Mouse (Mus musculus) B cell, adult 67 days (primary cell): ENCODE results near the gene Cnpy1. TPM values are rescaled to one million over a fixed set of nuclear protein-coding genes. Genes with fewer than 3 reads are reported as not detected.

Experiments used
- total RNA-seq, 2 experiments: library from RNA; stranded (reverse); gene quantifications; 4 replicates each; pipeline ENCODE4 v1.2.4; 2023

The Cnpy1 gene
- not detected for total RNA-seq

GRCm38 (mm10) chr5:28245574-28245973 lies at the start of gene Cnpy1:
Gene Cnpy1 (minus strand): TSS chr5:28245806.

GRCm38 (mm10) chr5:28165358-28166255 lies 80.0 kb downstream of the Cnpy1 start, which contains the start of gene En2:
Gene En2 (plus strand): TSS chr5:28165694.

Other genes starting within 250 kb of the Cnpy1 start
- gene Insig1, start 174.4 kb downstream of the Cnpy1 start, total RNA-seq: 10 to 100 TPM; 76.0 to 90.7 TPM
- gene En2, start 80.1 kb downstream of the Cnpy1 start, total RNA-seq: not detected
- gene Rbm33, start 71.3 kb upstream of the Cnpy1 start, total RNA-seq: 100 to 1,000 TPM; 163 to 171 TPM
- not detected for gene Shh, start 221.4 kb upstream of the Cnpy1 start, total RNA-seq